Mouse (Mus musculus) liver, embryonic 14.5 days (tissue): ENCODE results near the gene Scyl2.

Experiments
- CTCF ChIP-seq: IDR thresholded peaks from 2 replicates; pipeline ENCODE4 v1.5.1; 2016; ENCODE audit warnings: antibody characterized with exemption, low read depth, control low read depth
- EP300 ChIP-seq: IDR thresholded peaks from 2 replicates; pipeline ENCODE4 v1.6.1; 2016; ENCODE audit warnings: antibody characterized with exemption, low read depth

- TF ChIP-seq EP300 (no peak), CTCF (peak; percentile 66)
These were observed 56.0 kb downstream of the Scyl2 start for GRCm38 (mm10) chr10:89630052-89630451.
